Mouse (Mus musculus) forebrain, embryonic 11.5 days (tissue): ENCODE results near the gene Nuak1. TPM values are rescaled to one million over a fixed set of nuclear protein-coding genes. Genes with fewer than 3 reads are reported as not detected.
A peak's percentile ranks its signal among the peaks of the same experiment; 100 is the strongest.

Experiments
- ATAC-seq: fragments of 200-750 bp; cut with Nextera tagmentation; replicated peaks from 2 replicates; pipeline ENCODE4 v1.8.0; 2017; ENCODE audit warnings: moderate TSS enrichment; ENCODE audit not compliant: low FRiP score
- DNase-seq: peaks from one replicate; pipeline ENCODE4 v3.0.0-alpha.2; 2017; ENCODE audit warnings: low spot score
- H3K27ac ChIP-seq: fragments of 300-500 bp; sonication (generic); 2 replicates; pipeline ENCODE4 v1.5.1; 2014; ENCODE audit warnings: low read depth, low read length
- H3K27me3 ChIP-seq: fragments of 300-500 bp; sonication (generic); 2 replicates; pipeline ENCODE4 v1.6.1; 2014; ENCODE audit warnings: mild to moderate bottlenecking, low read length, mixed read lengths; ENCODE audit not compliant: control insufficient read depth, insufficient read depth
- H3K36me3 ChIP-seq: fragments of 300-500 bp; sonication (generic); 2 replicates; pipeline ENCODE4 v1.6.1; 2014; ENCODE audit warnings: mild to moderate bottlenecking, low read length, moderate library complexity, mixed read lengths; ENCODE audit not compliant: control insufficient read depth, insufficient read depth
- H3K4me1 ChIP-seq: fragments of 300-500 bp; sonication (generic); replicated peaks from 2 replicates; pipeline ENCODE4 v1.6.1; 2014; ENCODE audit warnings: low read length, mixed read lengths; ENCODE audit not compliant: control insufficient read depth, insufficient read depth
- H3K4me2 ChIP-seq: fragments of 300-500 bp; sonication (generic); 2 replicates; pipeline ENCODE4 v1.6.1; 2014; ENCODE audit warnings: low read depth, mild to moderate bottlenecking, low read length, moderate library complexity, mixed read lengths; ENCODE audit not compliant: severe bottlenecking
- H3K4me3 ChIP-seq: fragments of 300-500 bp; sonication (generic); 2 replicates; pipeline ENCODE4 v1.5.1; 2014; ENCODE audit warnings: low read depth, low read length
- H3K9ac ChIP-seq: fragments of 300-500 bp; sonication (generic); 2 replicates; pipeline ENCODE4 v1.6.1; 2014; ENCODE audit warnings: low read length
- H3K9me3 ChIP-seq: fragments of 300-500 bp; sonication (generic); 2 replicates; pipeline ENCODE4 v1.6.1; 2016; ENCODE audit warnings: low read length, mixed read lengths; ENCODE audit not compliant: control insufficient read depth
- WGBS: fragments of 180-500 bp; shearing (Covaris S2); extraction: QIAGEN DNeasy Blood & Tissue Kit; methylation state at CpG from one replicate; pipeline ENCODE4 v1.1.7; 2014; 5-methylcytosine and 5-hydroxymethylcytosine counted together
- polyA plus RNA-seq: library from polyadenylated mRNA; unstranded; fragments of >200 nt; fragmentation: Nextera tagmentation; extraction: Ambion mirVana; gene quantifications from 2 replicates; pipeline ENCODE4 v1.2.1, GENCODE M21; 2014

Nuak1 gene
- polyA plus RNA-seq, 1 experiment from 2014 or later, result 2.9 TPM

- ATAC-seq, result no peak
- no peak overlapping the region for H3K27ac ChIP-seq
- no peak overlapping the region for H3K4me2 ChIP-seq
- 83% methylated on average over 16 of the region's 16 CpGs for WGBS
- no peaks in the 10 kb centered on the region for H3K27me3 ChIP-seq
- H3K4me3 ChIP-seq, result no peak overlapping the region
- H3K9ac ChIP-seq, result no peak overlapping the region
- H3K36me3 ChIP-seq, result no peaks in the 10 kb centered on the region; the same call in 1 of the 2 replicates
- no peaks in the 10 kb centered on the region; the same call in 1 of the 2 replicates for H3K4me1 ChIP-seq
- no peak for DNase-seq
- H3K9me3 ChIP-seq, result no peaks in the 10 kb centered on the region
Measured at GRCm38 (mm10) chr10:84411122-84412105, 29.0 kb downstream of the Nuak1 start.

DNA sequence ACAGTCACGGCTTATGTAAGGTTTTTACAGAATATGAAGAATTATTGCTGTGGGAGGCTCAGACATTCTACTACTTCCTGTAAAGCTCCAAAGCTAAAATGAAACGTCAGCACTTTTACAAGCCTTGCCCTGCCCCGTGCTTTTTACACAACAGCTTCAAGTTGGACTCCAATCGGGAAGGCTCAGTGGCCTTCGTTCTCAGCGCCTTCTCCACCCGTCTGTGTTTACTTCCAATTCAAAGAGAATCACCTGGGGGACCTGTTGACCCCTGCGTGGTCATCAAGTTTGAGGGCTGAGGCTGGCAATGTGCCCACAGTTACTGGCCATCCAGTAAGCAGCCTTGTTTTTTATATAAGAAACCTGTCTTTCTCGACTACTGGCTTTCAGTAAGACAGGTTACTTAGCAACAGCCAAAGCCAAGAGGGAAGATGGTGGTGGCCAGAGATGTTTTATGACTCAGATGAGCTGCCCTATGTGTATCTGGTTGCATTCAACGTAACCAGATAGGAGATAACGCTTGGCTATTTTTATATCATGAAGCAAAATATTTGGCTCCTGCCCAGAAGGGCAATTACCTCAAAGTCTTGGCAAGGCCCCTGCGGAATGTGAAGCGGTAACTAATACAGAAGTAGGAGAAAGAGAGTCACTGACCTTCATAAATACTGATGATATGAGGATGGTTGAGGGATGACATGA lies 31.3 kb downstream of the Nuak1 start:
- Histone ChIP-seq H3K4me1 (peaks cover 6% of the 10 kb centered on the region; the same call in 1 of the 2 replicates), H3K27ac (no peak overlapping the region), H3K27me3 (no peaks in the 10 kb centered on the region), H3K36me3 (no peaks in the 10 kb centered on the region; the same call in 1 of the 2 replicates), H3K4me3 (no peak overlapping the region), H3K9ac (no peak overlapping the region), H3K9me3 (no peaks in the 10 kb centered on the region), H3K4me2 (no peak overlapping the region)
- no peak for DNase-seq
- no peak for ATAC-seq
- 89% methylated on average over 13 of the region's 13 CpGs for WGBS

- ATAC-seq (no peak), DNase-seq (no peak)
- H3K4me2 ChIP-seq, result no peak overlapping the region
- no peak overlapping the region for H3K9ac ChIP-seq
- no peaks in the 10 kb centered on the region for H3K9me3 ChIP-seq
- H3K4me1 ChIP-seq, result peaks cover 16% of the 10 kb centered on the region; the same call in 1 of the 2 replicates
- WGBS, result 39% methylated on average over 8 of the region's 8 CpGs
- H3K4me3 ChIP-seq, result no peak overlapping the region
- H3K27me3 ChIP-seq, result no peaks in the 10 kb centered on the region
- no peaks in the 10 kb centered on the region; the same call in 1 of the 2 replicates for H3K36me3 ChIP-seq
- no peak overlapping the region for H3K27ac ChIP-seq
Measured at GRCm38 (mm10) chr10:84405135-84405776, 35.1 kb downstream of the Nuak1 start.

- H3K4me2 ChIP-seq, result no peak overlapping the region
- no peaks in the 10 kb centered on the region; the same call in 1 of the 2 replicates for H3K36me3 ChIP-seq
- H3K27ac ChIP-seq, result no peak overlapping the region
Measured at GRCm38 (mm10) chr10:84401907-84402371, 38.5 kb downstream of the Nuak1 start.

DNA sequence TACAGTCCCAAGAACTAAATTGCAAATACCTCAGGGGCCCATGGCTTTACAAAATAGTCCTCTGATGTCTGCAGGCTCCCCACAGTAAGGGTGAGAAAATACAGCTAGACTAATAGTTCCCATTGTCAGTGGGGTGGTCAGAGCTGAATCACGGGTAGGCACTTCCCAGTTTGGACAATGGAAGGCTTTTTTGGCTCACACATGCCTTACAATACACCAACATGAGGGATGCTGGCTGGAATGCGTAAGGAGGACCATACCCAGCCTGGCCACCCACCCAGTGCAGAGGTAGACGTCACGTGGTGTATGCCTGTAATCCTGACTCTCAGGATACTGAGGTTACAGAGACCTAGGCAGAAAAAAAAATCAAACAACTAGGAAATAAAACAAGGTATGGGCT lies 39.2 kb downstream of the Nuak1 start:
- Histone ChIP-seq H3K9ac (no peak overlapping the region), H3K27ac (peak overlapping the region; percentile 7; the same call in 1 of the 2 replicates), H3K4me3 (no peak overlapping the region), H3K27me3 (no peaks in the 10 kb centered on the region), H3K4me2 (no peak overlapping the region), H3K36me3 (no peaks in the 10 kb centered on the region), H3K9me3 (no peaks in the 10 kb centered on the region), H3K4me1 (peaks cover 16% of the 10 kb centered on the region; the same call in 1 of the 2 replicates)
- WGBS, result 17% methylated on average over 4 of the region's 4 CpGs
- DNase-seq (peak; percentile 59), ATAC-seq (peak; percentile 86)

More at GRCm38 (mm10) chr10:84401907-84402371, 38.5 kb downstream of the Nuak1 start:
- Histone ChIP-seq H3K27me3 (no peaks in the 10 kb centered on the region), H3K4me3 (no peak overlapping the region), H3K9me3 (no peaks in the 10 kb centered on the region), H3K4me1 (peaks cover 16% of the 10 kb centered on the region; the same call in 1 of the 2 replicates), H3K9ac (no peak overlapping the region)
- ATAC-seq (peak; percentile 39), DNase-seq (no peak)
- WGBS, result 49% methylated on average over 7 of the region's 7 CpGs

GRCm38 (mm10) chr10:84400037-84400681 lies 40.2 kb downstream of the Nuak1 start:
- Histone ChIP-seq H3K36me3 (no peaks in the 10 kb centered on the region), H3K4me2 (no peak overlapping the region), H3K9me3 (no peaks in the 10 kb centered on the region), H3K27ac (no peak overlapping the region), H3K27me3 (no peaks in the 10 kb centered on the region), H3K4me1 (peaks cover 10% of the 10 kb centered on the region; the same call in 1 of the 2 replicates), H3K4me3 (no peak overlapping the region), H3K9ac (no peak overlapping the region)
- ATAC-seq (no peak), DNase-seq (no peak)
- 65% methylated on average over 7 of the region's 7 CpGs for WGBS

DNA sequence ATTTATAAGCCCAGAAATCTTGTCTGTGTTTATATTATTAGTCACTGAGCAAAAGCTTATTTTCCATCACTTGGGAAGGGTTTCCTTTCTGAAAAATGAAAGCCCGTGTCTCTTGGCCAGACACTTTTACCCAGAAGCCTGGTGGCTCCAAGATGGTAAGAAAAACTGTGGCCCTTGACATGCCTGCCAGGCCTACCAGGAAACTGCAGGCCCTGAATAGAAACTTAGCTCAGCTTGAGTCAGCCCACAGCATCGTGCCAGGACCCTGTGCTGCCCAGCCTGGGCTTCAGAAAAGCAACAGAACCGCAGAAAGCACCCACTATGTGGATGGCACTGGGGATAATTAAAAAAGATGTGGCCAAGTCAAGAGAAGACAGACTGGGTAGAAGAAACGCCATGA lies 43.1 kb downstream of the Nuak1 start:
- no peaks in the 10 kb centered on the region for H3K9me3 ChIP-seq
- no peak overlapping the region for H3K27ac ChIP-seq
- H3K36me3 ChIP-seq, result no peaks in the 10 kb centered on the region
- H3K4me2 ChIP-seq, result no peak overlapping the region
- no peak for ATAC-seq
- no peak overlapping the region for H3K4me3 ChIP-seq
- no peak overlapping the region for H3K9ac ChIP-seq
- H3K27me3 ChIP-seq, result no peaks in the 10 kb centered on the region
- no peak for DNase-seq
- WGBS, result 91% methylated on average over 4 of the region's 4 CpGs
- H3K4me1 ChIP-seq, result peaks cover 17% of the 10 kb centered on the region
